Mouse (Mus musculus) embryonic facial prominence, embryonic 12.5 days (tissue): ENCODE results near the gene Etv1. TPM values are rescaled to one million over a fixed set of nuclear protein-coding genes. Genes with fewer than 3 reads are reported as not detected.

Source experiments
- ATAC-seq: fragments of 200-750 bp; cut with Nextera tagmentation; 2 replicates; pipeline ENCODE4 v1.8.0; 2017; ENCODE audit not compliant: insufficient number of reproducible peaks, insufficient read depth, low FRiP score, low TSS enrichment
- H3K27ac ChIP-seq: fragments of 300-500 bp; sonication (generic); 2 replicates; pipeline ENCODE4 v1.5.1; 2016; ENCODE audit warnings: mild to moderate bottlenecking
- H3K27me3 ChIP-seq: fragments of 300-500 bp; sonication (generic); 2 replicates; pipeline ENCODE4 v1.6.1; 2016; ENCODE audit warnings: mild to moderate bottlenecking, moderate library complexity
- H3K36me3 ChIP-seq: fragments of 300-500 bp; sonication (generic); 2 replicates; pipeline ENCODE4 v1.6.1; 2016; ENCODE audit warnings: mild to moderate bottlenecking
- H3K4me1 ChIP-seq: fragments of 300-500 bp; sonication (generic); 2 replicates; pipeline ENCODE4 v1.6.1; 2016
- H3K4me2 ChIP-seq: fragments of 300-500 bp; sonication (generic); replicated peaks from 2 replicates; pipeline ENCODE4 v1.6.1; 2016; ENCODE audit warnings: mild to moderate bottlenecking, moderate library complexity
- H3K4me3 ChIP-seq: fragments of 300-500 bp; sonication (generic); 2 replicates; pipeline ENCODE4 v1.5.1; 2016; ENCODE audit warnings: mild to moderate bottlenecking
- H3K9ac ChIP-seq: fragments of 300-500 bp; sonication (generic); 2 replicates; pipeline ENCODE4 v1.6.1; 2016; ENCODE audit warnings: mild to moderate bottlenecking, moderate library complexity
- H3K9me3 ChIP-seq: fragments of 300-500 bp; sonication (generic); 2 replicates; pipeline ENCODE4 v1.6.1; 2016; ENCODE audit warnings: mild to moderate bottlenecking, moderate library complexity
- WGBS: fragments of 180-500 bp; shearing (Covaris S2); methylation state at CpG from one replicate; pipeline ENCODE4 v1.1.7; 2016; 5-methylcytosine and 5-hydroxymethylcytosine counted together
- polyA plus RNA-seq: library from polyadenylated mRNA; unstranded; fragments of >200 nt; fragmentation: Nextera tagmentation; extraction: Ambion mirVana; gene quantifications from 2 replicates; pipeline ENCODE4 v1.2.1, GENCODE M21; 2016

Gene Etv1
- polyA plus RNA-seq, 1 experiment from 2014 or later: 23.2 TPM

- no peaks in the 10 kb centered on the region for H3K4me1 ChIP-seq
- no peak overlapping the region for H3K27ac ChIP-seq
- H3K4me3 ChIP-seq: no peak overlapping the region
- no peaks in the 10 kb centered on the region for H3K27me3 ChIP-seq
- ATAC-seq: no peak
- H3K9me3 ChIP-seq: no peaks in the 10 kb centered on the region
- 70% methylated on average over 7 of the region's 7 CpGs for WGBS
- peaks cover 6% of the 10 kb centered on the region for H3K36me3 ChIP-seq
- no peak overlapping the region for H3K4me2 ChIP-seq
- H3K9ac ChIP-seq: no peak overlapping the region
These were observed 81.3 kb downstream of the Etv1 start for GRCm38 (mm10) chr12:38860168-38861115.

DNA sequence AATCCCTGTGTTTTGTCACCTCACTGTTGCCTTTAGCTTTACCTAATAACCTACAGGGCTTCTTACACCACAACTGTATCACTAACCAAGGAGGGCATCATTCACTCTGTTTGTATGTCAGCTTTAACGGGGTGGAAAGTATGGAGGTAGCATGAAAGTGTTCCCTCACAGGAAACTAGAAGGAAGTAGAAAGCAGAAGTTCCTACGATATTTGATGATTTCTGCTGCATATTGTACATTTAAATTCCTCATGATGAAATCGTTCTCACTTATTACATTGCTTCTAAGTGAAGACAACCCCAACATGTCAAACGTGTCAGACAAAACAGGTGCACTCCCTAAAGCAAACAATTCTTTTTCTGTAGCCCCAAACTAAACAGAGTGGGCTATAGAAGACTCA, 84.2 kb downstream of the Etv1 start:
- Histone ChIP-seq H3K9me3 (no peaks in the 10 kb centered on the region), H3K27ac (no peak overlapping the region), H3K27me3 (no peaks in the 10 kb centered on the region), H3K4me1 (no peaks in the 10 kb centered on the region), H3K4me2 (no peak overlapping the region), H3K9ac (no peak overlapping the region), H3K4me3 (no peak overlapping the region), H3K36me3 (0 out of 2 replicates have a peak, but pooled peaks cover 3% of the 10 kb centered on the region)
- ATAC-seq: no peak
- 82% methylated on average over 4 of the region's 4 CpGs for WGBS

GRCm38 (mm10) chr12:38863982-38864828, 85.0 kb downstream of the Etv1 start:
- WGBS: 63% methylated on average over 3 of the region's 3 CpGs
- Histone ChIP-seq H3K9me3 (no peaks in the 10 kb centered on the region), H3K4me3 (no peak overlapping the region), H3K4me2 (no peak overlapping the region), H3K9ac (no peak overlapping the region), H3K27ac (no peak overlapping the region), H3K4me1 (no peaks in the 10 kb centered on the region), H3K36me3 (0 out of 2 replicates have a peak, but pooled peaks cover 3% of the 10 kb centered on the region), H3K27me3 (no peaks in the 10 kb centered on the region)
- no peak for ATAC-seq

- Histone ChIP-seq H3K27me3 (no peaks in the 10 kb centered on the region), H3K4me1 (no peaks in the 10 kb centered on the region), H3K36me3 (no peaks in the 10 kb centered on the region), H3K4me3 (no peak overlapping the region), H3K9me3 (no peaks in the 10 kb centered on the region), H3K27ac (no peak overlapping the region), H3K9ac (no peak overlapping the region), H3K4me2 (no peak overlapping the region)
- no peak for ATAC-seq
These were observed 95.4 kb downstream of the Etv1 start for GRCm38 (mm10) chr12:38874470-38874995.

- Histone ChIP-seq H3K4me3 (no peak overlapping the region), H3K4me1 (peaks cover 4% of the 10 kb centered on the region; the same call in 1 of the 2 replicates), H3K9ac (no peak overlapping the region), H3K9me3 (no peaks in the 10 kb centered on the region), H3K27me3 (no peaks in the 10 kb centered on the region), H3K36me3 (no peaks in the 10 kb centered on the region), H3K4me2 (no peak overlapping the region), H3K27ac (no peak overlapping the region)
- ATAC-seq: no peak
- WGBS: 78% methylated on average over 3 of the region's 3 CpGs
These were observed 125.3 kb downstream of the Etv1 start for GRCm38 (mm10) chr12:38904516-38904915.

DNA sequence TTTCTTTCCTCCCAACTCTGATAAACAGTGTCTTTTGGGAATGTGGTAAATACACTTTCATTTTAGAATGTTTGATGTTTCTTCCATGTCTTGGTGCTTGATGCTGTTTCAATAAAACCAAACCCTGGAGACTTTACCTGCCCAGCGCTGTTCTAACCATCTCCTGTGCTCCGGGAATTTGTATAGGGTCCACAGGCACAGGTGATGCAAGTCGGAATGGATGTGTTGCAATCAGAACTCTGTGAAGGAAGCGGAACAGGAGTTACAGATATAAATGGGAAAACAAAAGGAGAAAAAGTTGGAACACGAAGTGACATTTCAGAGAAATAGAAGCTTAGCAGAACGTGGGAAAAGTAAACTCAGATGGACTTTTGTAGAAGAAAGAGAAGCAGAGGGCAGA, 127.1 kb downstream of the Etv1 start:
- Histone ChIP-seq H3K9me3 (no peaks in the 10 kb centered on the region), H3K4me3 (no peak overlapping the region), H3K9ac (no peak overlapping the region), H3K27me3 (no peaks in the 10 kb centered on the region), H3K4me2 (no peak overlapping the region), H3K4me1 (peaks cover 4% of the 10 kb centered on the region; the same call in 1 of the 2 replicates), H3K27ac (no peak overlapping the region), H3K36me3 (no peaks in the 10 kb centered on the region)
- ATAC-seq: no peak
- 81% methylated on average over 6 of the region's 6 CpGs for WGBS

- WGBS: 47% methylated on average over 9 of the region's 9 CpGs
- ATAC-seq: no peak
- H3K4me2 ChIP-seq: no peak overlapping the region
These were observed 127.6 kb downstream of the Etv1 start for GRCm38 (mm10) chr12:38906812-38907211.

DNA sequence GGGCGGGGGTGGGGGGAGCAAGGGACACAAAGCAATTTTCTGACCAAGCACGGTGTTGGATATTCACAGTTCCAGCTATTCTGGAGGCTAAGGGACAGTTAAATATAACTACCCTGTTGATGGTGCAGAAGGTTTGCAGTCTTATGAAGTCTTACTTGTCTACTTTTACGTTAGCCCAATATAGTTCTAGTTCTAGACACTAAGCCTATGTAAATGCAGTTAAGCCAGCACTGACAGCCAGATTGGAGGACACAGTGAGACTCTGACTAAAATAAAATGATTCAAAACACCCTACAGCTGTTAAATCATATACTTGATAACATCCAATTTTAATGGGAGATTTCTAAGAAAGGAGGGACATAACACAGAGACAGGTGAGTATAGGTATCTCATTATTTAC, 129.8 kb downstream of the Etv1 start:
- H3K36me3 ChIP-seq: no peaks in the 10 kb centered on the region
- 94% methylated on average over 3 of the region's 3 CpGs for WGBS
- H3K9me3 ChIP-seq: no peaks in the 10 kb centered on the region
- no peak overlapping the region for H3K4me2 ChIP-seq
- no peak overlapping the region for H3K4me3 ChIP-seq
- ATAC-seq: no peak
- H3K4me1 ChIP-seq: peaks cover 4% of the 10 kb centered on the region; the same call in 1 of the 2 replicates
- no peak overlapping the region for H3K27ac ChIP-seq
- no peak overlapping the region for H3K9ac ChIP-seq
- no peaks in the 10 kb centered on the region for H3K27me3 ChIP-seq

More at GRCm38 (mm10) chr12:38906812-38907211, 127.6 kb downstream of the Etv1 start:
- H3K36me3 ChIP-seq: no peaks in the 10 kb centered on the region
- peaks cover 4% of the 10 kb centered on the region; the same call in 1 of the 2 replicates for H3K4me1 ChIP-seq
- no peak overlapping the region for H3K27ac ChIP-seq
- H3K27me3 ChIP-seq: no peaks in the 10 kb centered on the region
- H3K4me3 ChIP-seq: no peak overlapping the region
- H3K9me3 ChIP-seq: no peaks in the 10 kb centered on the region
- H3K9ac ChIP-seq: no peak overlapping the region
